Mouse (Mus musculus) retina, postnatal 1 day (tissue): ENCODE results near the gene Cutc.
A peak's percentile ranks its signal among the peaks of the same experiment; 100 is the strongest.

ENCODE experiments used
- DNase-seq: peaks from one replicate; pipeline ENCODE4 v3.0.0-alpha.2; 2012

Cutc gene

DNA sequence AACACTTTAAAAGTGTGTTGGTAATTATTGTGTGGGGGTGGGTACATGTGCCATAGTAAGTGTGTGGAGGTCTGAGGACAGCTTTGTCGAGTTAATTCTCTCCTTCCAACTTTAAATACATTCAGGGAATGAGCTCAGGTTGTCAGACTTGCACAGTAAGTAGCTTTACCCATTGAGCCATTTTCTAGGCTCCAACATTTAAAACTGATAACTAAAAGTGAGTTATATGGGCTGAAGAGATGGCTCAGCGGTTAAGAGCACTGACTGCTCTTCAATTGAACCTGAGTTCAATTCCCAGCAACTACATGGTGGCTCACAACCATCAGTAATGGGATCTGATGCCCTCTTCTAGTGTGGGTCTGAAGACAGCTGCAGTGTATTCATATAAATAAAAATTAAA lies 1.4 kb downstream of the Cutc start:
- DNase-seq: no peak

DNA sequence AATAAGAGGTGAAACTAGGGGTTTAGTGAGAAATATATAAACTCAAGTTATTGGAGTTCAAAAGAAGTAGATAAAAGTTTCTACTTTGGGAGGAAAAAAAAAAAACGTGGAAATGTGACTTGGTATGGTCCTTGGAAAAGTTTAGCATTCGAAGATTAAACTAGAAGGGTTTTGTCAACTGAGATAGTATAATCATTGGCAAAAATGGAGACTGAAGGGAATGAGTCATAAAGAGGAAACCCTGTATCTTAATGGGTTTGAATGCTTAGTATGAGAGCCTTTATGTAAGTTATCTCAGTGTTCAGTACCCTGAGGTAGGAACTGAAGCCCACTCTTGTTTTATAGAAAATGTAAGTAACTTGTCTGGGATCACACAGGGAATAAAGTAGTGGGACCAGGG lies 2.1 kb downstream of the Cutc start:
- DNase-seq: no peak

DNA sequence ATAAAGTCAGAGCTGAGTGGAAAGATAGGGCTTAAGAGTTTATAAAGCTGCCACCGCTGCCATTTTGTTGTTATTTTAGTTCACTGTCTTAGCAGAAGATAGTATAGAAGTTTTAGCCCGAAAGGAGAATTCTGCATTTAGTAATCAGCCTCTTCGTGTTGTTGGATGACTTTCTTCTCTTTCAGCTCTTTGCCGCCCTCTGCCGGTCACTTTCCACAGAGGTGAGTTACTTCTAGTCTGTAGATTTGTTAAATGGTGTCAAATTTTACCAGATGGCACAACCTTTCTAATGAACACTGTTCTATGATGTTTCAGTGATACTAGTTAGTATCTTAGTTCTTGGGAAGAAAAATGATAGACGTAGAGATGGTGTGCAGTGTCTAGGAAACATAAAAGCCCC lies 7.7 kb downstream of the Cutc start:
- DNase-seq: peak; percentile 83

DNA sequence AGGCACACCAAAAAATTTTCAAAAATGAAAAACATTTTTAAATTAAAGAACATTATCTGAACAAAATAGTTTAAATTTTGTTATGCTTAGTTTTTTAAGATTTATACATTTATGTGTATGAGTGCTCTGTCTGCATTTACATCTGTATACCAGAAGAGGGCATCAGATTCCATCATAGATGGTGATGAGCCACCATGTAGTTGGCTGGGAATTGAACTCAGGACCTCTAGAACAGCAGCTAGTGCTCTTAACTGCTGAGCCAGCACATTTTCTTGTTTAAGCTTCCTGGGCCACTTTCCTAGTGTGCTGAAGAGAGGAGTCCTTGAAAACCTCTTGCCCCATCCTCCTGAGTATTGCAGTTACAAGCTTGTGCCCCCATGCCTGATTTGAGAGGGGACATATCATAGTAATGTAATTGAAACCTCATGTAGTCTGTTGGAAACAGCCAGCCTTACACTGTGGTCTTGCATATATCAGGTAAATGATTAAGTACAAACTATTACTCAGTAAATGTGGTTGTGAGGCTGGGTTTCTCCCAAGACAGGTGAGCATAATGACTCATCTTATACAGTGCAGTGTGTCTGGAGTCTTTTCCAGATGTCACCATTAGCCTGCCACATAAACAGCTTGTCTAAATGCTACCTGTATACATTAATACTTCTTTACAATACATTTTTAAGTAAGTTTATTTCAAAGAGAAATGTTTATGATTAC lies 8.9 kb downstream of the Cutc start:
- no peak for DNase-seq

DNA sequence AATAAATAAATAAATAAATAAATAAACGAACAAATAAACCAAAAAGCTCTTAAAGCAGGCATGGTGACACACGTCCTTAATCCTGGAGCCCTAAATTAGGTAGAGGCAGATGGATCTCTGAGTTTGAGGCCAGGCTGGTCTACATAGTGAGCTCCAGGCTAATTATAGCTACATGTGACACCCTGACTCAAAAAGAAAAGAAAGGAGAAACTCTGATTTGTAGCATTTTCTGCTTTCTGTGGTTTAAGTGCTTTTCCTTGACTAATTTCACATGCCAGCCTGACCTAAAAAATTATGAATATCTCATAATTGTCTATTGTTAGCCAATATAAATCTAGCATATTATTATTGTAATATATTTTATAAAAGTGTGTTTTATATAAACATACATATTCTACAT lies 9.6 kb downstream of the Cutc start:
- DNase-seq: no peak

DNA sequence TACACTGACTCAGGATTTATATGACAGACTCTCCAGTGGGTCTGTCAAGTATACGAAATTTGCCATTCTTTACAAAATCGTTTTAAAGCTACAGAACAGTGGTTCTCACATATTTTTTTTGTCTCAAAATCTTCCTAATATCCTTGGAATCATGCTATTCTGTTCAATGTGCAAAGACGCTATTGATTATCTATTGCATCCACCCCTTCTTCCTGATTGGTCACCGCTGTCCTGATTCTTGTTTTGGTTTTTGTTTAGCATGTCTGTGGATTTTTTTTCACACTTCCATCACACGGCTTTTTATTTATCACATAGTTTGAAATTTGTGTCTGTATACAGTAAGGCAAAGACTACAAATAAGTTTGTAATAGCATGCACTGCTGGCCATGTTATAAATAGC lies 13.7 kb downstream of the Cutc start:
- DNase-seq: no peak

DNA sequence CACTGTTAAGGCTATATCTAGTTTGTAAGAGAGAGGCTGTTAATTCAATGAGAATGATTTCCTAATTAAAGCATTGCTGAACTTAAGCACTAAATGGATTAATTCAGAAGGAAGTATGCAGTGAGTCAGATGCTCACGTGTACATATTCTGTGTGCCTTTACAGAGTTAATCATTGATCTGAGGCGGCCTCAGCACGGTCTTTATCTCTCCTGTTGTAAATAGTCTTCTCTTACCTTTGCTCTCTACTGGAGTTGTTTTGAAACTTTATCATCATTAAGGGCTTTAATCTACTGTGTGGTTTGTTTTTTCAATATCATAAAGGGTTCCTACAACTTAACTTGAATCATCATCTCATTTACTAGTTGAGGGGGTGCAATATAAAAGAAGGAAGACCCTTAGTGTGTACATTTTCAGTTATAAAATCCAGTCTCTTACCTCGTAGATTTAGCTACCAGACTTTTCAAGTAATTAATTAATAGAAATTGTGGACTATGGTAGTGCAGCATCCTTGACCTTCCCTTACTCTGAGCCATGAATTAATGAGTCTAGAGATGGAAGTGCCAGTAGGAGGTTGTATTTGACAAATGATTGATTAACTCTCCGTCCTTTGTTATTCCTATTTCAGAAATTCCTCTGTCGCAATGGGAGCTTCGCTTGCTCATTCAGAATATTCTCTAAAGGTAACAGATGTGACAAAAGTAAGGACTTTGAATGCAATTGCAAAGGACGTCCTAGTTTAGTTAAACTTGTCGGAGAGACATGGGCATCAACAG lies 14.9 kb downstream of the Cutc start:
- no peak for DNase-seq

DNA sequence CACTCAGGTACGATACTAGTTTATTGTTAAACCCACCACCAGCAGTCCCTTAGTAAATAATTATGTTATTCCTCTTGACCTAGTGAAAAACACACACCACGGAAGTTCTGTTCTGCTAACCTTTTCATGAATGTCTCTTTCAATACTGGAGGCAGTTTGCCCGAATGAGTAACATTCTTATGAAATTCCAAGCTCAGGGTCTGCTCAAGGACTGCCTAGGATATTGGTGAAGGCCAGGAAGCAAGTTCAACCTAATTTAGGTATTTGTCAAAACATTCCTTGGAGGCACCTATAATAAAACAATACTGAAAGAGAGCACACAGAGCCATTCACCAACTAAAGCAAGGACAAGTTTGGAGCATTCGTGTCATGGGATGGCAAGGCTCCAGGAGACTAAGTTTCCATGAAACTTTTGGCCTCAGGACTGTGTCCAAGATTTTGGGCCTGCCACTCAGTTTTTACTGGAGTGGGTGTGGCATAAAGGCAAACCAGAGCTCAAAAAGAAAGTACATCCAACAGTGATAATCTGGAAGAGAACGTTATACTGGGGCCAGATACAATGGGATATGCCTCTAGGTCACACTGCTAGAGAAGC lies 16.7 kb downstream of the Cutc start:
- no peak for DNase-seq

DNA sequence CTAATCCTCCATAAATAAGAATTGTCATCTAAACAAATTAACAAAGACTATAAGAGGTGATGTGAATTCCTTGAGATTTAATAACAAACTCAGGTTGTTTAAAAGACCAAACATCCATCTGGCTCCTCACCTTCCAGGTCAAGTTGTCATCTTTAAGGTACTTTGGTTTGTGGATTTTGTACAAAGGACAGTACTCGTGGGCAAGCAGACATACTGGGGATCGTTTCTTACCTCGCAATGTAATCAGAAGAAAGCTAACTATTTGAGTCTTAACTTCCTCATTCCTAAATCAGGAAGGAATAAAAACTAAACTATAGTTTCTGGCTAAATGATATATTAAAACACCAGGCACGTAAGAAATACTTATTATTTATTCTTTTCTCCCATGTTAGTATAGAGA lies 17.8 kb downstream of the Cutc start:
- DNase-seq: no peak

DNA sequence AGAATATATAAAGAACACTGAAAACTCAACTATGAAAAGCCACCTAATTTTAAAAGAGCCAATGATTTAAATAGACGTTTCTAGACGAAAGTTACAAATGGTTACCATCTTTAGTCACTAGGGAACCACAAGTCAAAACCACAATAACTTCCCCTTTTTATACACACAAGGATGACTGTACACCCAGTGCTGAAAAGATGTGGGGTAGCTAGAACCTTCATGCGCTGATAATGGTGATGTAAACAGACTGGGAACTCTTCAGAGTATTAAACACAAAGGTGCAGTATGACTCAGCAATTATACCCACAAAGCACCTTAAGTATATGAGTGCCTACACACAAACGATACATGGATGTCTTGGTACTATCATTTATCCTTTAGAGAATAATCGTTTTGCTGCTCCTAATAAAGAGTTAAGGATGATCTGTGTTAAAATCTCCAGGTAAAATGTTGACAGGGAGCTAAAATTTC lies 18.7 kb downstream of the Cutc start:
- no peak for DNase-seq

DNA sequence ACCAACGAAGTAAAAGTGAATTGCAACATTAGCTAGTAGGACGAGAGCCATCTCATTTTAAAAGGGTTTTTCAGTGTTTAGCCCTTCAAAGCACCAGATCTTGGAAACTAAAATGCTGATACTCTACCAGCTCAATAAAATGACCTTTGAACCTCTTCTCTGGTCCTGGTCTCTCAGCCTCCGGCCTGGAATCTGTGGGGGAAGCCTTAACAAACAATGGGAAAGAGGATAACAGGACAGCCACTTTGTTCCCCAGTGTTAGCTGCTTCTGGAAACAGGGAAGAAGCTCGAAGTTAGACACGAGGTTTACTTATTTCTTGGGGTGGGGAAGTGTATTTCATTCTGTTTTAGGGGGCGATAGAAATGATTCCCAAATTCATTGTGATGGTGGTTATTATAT lies 19.5 kb downstream of the Cutc start:
- no peak for DNase-seq

DNA sequence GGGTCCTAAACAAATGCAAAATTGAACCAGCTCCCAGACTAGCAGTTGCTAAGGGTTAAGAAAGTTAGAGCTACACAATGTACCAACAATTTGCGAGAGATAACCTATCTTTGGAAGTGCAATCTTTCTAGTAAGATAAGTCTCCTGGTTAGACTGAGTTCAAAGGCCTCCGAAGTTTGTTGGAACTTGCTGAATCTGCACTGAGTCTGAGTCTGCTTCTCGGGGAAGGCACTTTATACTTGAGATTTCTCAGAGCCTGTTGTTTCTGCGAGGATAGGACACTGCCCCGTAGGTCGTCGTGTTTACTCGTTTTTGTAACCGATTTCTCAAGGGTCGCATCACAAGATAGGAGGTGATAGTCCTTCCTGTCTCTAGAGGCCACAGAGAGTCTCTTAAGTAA lies 22.6 kb downstream of the Cutc start:
- no peak for DNase-seq

DNA sequence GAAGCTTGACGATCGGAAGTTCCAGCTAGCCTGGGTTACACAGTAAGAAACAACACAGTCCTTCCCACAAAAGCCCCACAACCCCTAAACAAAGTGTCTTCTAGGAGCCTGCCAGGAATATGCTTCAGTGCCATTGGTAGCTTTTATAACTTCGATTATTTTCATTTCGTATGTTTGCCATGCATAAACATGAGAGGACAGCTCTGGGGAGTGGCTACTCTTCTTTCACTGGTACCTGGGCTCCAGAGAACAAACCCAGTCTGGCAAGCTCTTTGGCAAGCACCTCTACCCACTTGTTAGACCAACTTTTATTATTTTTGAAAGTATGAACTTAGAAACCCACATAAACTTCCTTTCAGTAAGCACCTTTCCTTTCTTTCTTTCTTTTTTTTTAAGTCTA lies 23.8 kb downstream of the Cutc start:
- DNase-seq: no peak

DNA sequence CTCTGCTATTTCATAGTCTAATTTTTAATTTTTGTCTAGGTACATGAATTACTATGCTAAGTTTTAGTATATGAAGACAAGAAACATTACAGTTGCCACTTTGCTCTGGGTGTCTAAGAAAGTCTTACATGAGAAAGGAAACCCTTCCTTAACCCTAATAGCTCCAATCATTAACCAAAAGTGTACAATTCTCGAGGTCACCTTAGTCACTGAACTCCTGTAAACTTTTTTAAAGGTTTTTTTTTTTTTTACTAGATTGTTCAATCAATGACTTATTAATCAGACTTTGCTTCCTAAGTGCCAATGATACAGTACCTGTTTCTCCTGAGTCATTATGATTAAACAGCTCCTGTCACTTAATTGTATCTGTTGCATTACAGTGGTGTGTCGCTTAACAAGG lies 24.5 kb downstream of the Cutc start:
- DNase-seq: no peak

DNA sequence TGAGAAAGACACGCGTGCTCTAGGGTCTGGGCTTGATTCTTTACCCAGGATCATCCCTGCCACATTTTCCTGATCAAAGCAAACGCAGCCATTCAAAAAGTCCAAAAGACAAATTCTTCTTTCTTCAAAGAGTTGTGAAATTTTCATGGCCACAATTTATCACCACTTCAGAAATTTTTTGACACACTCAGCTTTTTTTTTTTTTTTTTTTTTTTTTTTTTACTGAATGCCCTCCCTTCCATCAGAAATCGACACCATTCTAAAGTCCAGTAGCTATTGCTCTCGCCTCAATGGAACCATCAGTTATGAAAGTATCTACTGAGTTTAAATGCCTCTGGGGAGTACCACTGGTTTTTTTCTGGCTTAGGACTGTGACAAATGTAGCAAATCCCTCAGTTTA lies 27.6 kb downstream of the Cutc start:
- DNase-seq: no peak

DNA sequence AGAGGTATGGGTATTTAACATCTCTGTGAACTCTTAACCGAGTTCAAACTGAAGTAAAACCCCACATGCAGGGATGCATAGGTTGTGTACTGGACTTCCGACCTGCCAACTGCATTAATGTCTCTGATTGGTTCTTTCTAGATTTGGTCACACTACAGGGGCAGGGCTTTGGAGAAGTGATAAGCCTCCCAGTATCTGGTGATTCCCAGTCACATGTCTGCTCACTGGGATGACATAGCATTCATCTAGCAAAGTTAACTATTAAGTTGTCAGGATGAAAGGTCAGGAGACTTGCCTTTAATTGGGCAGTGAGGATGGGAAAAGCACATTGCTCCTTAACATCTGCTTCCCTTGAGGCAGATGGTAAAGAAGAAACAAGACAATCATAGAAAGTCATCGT lies 29.2 kb downstream of the Cutc start, which contains the start of gene Abcc2:
TSS of gene Abcc2 (plus strand) at position 213 of the 400 bp plus-strand sequence.
- DNase-seq: no peak

DNA sequence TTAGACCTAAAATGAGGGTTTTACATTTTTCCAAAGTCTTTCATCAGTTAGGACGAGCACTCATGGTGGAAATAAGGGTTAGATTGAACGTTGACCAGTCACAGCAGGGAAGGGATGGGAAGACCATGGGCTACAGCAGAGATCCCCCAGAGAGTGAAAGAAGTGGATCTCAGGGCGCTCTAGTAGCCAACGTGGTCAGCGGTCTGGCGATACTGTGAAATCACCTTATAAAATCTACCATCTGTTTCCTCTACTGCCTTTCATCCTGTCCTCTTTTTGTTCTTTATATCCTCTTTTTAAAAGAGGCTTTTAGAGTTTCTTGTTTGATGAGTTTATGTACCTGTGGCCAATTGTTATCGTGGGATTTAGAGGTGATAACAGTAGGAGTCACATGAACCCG lies 32.0 kb downstream of the Cutc start:
- DNase-seq: no peak

DNA sequence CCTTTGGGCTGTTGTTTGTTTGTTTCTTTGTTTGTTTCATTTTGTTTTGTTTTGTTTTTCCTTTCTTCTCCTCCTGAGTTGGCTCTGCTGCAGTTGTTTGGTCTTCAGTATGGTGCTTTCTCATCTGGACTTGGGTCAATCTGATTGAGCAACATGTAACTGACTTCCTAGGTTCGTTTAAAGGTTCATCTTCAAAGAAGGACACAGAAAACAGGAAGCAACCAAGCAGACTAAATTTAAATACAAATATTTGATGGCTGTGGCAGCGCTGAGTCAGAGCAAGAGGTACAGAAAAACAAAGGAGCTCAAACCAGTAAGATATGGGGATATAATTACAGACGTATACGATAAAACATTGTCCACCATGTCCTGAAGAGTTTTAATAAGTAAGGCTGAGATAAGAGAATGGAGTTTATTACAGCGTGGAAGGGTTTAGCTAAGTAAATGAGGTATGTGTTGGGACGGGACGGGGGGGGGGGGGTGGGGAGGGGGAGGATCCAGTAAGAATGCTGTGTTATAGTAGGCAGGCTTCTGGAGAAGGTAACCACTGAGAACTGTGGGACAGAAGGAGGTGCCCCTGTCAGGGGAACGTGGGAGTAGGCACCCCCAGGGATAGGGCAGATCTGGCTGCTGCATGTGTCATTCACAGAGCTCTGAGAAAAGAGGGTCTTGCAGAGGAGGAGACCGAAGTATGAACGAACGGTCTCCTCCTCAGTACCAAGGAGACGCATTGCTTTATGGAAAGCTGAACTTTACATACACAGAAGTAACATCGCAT lies 33.6 kb downstream of the Cutc start:
- no peak for DNase-seq

DNA sequence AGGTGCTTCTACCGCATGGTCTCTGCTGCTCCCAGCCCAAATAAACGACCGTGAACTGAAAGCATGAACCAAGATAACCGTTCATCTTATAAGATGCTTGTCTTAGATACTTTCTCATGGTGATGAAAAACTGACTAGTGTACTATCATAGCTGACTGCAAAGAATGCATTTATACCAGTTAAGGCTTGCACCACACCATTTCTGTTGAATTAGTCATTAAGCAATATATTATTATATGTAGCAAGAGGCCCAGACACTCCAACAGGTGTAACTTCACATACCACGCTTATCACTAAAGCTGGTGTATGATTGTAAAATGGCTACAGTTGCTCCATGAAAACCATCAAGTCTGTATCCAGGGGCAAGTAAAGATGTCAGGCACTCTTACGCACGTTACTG lies 37.0 kb downstream of the Cutc start:
- no peak for DNase-seq

DNA sequence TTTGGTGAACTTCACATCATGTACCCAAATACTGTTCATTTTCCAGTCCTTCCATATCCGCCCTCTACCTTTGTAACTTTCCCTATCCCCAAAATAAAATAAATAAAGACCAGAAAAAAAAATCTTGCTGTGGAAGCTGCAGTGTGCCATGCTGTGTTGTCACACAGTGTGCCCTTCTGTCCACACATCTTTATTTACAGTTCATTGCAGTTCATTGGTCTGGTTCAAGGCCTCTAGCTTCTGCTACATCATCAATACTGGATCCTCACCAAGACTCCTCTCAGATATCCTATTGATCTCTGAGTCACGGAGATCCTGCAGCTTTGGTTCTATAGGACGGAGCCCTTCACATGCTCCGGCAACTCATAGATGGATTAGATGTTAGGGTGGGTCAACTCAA lies 39.7 kb downstream of the Cutc start:
- no peak for DNase-seq

DNA sequence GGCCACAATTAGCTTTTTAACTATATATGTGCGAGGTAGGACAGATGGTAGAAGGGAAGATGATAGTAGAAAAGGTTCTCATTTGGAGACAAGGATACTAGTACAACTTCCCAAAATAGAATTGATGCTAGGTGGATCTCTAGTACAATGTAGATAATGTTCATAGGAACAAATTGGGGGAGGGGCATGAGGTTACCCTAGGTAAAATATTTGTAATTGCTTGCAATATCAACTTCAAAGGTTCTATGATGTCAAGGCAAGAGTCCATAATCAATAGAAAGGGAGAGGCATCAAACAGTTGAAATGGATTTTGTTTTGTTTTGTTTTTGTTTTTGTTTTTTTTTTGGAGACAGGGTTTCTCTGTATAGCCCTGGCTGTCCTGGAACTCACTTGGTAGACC lies 41.2 kb downstream of the Cutc start:
- no peak for DNase-seq

DNA sequence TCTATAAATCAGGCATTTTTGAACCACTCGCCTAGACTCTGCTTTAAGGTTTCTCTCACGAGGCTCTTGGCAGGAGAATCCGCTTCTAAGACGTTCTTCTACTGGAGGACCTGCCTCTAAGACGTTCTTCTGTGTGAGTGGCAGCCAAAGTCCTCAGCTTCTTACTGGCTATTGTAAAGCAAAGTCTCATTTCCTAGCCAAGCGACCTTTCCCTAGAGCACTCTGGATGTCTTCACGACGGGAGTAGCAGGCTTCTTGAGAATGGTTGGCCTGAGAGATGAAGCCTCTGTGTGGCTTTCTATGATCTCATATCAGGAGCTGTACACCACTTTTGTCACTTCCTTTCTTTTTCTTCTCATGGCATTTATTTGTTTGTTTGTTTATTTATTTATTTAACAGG lies 42.7 kb downstream of the Cutc start:
- no peak for DNase-seq

DNA sequence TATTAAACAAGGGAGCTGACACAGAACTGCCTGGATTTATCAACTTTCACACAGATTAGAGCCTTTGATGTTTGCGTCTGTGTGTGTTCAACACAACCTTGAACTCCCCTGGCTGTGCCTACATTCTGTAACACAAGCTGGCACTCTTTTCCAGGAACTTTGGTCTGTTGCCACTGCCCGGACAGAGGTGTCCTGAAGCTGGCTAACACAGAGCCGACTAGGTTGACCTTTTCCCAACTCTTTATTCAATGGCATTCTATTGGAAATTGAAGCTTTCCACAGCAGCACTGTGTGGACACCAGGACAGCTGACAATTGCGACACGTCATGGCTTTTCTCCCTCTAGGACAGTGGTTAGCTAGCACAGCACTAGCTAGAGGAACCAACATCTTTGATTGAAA lies 44.4 kb downstream of the Cutc start:
- DNase-seq: no peak
